Mouse (Mus musculus): Measurements from ENCODE around the gene Trak1. TPM values are rescaled to one million over a fixed set of nuclear protein-coding genes. Genes with fewer than 3 reads are reported as not detected.

Trak1 gene
- total RNA-seq, 2 experiments from 2014 or later = 180 to 193 TPM

DNA sequence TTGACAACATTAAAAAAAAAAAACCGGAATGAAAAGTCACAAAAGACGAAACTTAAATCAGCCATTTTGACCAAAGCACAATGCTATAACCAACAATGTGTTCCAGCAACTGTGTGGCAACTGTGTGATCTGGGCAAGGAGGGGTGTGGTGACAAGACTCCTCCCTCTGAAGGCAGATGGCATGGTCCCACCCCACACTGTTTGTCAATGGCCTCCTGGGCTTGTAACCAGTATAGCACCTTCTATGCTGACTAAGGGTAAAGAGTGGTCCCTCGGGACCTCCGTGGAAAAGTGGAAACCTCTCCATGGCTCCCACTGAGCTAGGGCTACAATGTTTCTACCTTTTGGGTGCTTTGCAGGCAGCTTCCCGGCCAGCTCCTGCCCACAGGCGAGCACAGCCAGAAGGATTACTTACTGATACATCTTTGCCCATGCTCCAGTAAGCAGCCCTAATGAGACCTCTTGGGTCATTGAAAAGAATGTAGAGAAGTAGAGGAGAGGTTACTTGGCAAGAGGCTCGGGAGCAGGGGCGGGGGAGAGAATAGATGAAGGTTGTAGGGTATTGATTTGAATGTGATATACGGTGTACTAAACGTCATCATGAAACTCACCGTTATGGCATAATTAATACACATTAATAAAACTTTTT, 194.4 kb downstream of the Trak1 start:
- DNase-seq = no peak

DNA sequence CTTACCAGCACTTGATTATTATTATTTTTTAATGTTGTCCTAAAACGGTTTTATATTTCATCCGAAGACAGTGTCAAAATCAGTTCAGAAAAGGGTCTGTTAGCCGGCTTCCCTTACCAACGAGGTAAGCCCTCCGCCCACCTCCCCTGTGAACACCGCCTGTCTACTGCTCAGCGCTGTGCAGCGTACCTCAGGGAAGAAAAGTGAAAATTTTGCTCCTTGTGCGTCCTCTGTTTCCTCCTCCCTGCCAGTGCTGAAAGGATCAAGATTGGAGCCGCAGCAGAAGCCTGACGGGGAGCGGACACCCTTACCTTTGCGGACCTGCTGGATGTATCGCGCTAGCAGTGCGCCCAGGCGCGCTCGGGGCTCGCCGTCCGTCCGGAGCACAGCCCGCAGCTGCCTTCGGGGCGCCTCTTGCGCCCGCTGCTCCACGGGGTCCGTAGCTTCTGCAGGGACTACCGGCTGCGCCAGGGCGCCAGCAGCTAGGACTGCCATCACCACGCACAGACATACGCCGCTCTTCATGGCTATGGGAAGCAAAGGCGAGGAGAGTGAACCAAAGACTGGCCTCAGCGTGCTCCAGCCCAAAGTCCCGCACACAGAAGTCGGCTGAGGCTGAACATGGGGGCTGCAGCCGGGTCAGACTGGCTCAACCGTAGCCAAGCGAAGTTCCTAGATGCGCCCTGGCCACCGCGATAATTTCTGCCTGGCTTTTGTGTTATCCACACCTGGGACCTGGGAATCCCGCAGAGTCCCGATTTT, 196.9 kb downstream of the Trak1 start:
- no peak for DNase-seq

DNA sequence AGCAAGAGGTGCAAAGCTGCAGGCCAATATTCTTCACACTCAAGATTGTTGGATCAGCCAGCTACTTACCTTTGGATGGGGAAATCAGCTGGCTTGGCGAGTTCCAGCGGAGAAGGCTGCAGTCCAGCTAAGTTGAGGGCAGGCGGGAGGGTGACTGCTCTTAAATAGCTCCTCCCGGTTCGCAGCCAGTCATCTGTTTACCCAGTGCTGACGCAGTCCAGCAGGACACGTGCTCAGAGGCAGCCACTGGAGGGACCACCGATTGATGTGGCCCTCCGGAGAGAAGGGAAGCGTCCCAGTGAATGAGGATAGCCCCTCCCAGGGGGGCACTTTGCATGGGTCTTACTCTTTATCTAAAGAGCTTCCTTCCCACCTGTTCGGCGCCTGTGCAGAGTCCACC, 198.2 kb downstream of the Trak1 start, which contains the start of gene Cck:
TSS of gene Cck (minus strand) at position 166 of the 400 bp plus-strand sequence.
- DNase-seq = no peak

DNA sequence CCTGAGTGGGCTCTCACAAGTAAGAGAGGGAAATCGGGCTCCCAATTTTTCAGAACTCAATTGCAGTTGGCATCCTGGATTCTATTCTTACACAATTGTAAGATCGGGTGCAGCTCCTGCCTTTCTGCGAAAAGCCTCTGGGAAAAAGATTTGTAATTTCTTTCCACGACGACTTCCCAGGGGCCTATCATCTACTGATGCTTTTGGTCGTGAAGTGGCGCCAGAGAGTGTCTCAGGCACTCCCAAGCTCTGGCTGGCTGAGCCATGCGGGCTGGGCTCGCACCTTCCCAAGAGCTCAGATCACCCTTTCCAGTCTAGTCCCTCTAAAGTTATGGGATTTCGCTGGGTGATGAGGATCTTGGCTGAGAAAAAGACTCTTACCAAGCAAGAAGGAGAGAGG, 198.8 kb downstream of the Trak1 start:
- DNase-seq = no peak

DNA sequence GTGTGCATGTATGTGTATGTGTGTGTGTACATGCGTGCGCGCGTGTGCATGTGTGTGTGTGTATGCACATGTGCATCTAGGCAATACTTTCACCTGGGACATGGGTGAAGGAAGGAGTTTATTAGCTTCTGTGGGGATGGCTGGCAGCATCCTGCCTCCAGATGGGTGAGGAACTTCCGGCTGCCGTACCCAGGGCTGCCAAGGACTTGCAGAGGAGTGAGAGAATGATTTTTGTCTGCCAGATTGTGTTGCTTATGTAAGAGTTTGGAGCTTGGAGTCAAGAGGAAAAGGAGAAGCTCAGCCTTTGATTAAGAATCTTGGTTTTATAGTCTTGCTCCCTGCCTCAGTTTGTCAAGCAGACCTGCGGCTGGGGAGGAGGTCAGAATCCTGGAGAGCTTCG, 208.0 kb downstream of the Trak1 start:
- DNase-seq = no peak

DNA sequence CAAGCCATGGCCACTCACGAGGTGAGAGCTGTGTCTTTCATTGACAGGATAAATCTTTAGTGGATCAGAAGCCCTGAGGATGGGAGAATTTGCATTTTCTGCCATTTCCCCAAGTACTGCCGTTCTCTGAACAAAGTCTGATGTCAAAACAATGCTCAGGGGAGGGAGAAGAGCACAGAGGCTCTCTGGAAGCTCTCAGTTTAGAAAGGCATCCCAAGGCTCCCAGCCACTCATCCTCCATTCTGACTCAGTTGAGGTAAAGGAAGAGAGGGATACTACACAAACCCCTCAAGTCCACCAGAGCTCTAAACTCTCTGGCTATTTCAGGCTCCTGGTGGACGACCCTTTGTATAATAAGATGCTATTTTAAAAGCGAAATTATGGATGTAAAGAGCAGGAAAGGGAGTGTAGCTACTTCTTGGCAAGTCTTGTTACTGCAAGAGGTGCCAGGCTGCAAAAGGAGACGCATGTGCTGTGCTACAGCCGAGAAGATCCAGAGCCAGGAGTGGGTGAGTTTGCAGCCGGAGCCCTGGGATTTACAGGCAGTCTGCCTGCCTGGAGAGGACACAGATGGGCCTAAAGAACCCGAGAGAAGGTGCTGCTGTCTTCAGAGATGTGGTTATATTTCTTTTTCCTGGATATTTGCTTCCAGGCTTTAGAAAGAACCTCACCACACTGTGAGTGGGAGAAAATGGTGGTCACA, 209.3 kb downstream of the Trak1 start:
- no peak for DNase-seq

DNA sequence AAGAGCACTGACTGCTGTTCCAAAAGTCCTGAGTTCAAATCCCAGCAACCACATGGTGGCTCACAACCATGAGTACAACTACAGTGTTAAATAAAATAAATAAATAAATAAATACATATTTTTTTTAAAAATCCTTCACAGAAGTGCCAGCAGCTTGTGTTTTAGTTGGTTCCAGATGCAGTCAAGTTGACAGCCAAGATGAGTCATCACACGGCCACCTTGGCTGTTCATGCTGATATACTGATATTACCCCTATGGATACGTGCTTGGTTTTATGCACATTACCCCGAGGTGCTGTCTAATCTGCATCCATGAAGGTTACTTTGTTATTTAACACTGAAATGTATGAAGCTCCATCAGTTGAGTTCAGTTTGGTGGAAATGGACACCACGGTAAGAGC, 214.6 kb downstream of the Trak1 start:
- no peak for DNase-seq

DNA sequence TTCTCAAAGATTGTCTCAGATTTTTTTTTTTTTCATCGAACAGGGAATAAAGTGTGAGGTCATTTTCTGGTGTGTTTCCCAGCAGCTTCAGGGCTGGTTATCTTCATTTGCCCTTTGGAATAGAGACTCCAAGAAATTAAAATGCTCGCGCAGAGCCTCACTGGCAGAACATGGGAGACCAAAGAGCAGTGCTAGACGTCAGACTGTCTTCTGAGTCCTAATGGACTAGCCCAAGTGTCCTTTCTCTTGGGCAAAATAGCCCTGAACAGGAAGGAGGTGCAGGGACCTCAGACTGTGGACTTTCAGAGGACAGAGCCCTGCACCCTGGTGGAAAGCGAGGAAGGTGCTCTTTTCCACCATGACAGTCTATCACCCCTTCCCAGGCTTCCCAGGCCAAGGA, 217.2 kb downstream of the Trak1 start:
- DNase-seq = no peak

DNA sequence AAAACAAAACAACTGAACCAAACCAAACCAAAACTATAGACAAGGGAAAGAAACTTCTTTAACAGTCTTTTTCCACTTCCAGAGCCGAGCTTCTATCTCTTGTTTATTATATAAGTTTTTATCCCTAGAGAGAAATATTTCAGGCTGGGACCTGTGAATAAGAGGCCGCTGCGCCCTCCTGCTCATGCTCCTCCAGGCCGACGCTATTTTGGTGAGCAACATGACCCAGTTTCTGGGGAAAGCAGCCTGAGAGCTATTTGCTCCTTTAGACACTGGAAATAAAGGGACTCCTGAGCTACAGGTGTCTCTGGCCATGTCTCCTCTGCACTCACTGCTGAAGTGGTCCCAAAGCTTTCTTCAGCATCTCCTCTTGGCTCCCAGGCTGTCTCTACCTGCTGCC, 222.7 kb downstream of the Trak1 start:
- DNase-seq = no peak

Other genes starting within 250 kb of the Trak1 start
- under 1 TPM; 0.18 to 0.29 TPM for gene Ulk4, start 20.3 kb upstream of the Trak1 start, total RNA-seq (2021)
- 1 to 10 TPM; 1.2 to 1.4 TPM for gene Cck, start 198.2 kb downstream of the Trak1 start, total RNA-seq (2021)